Mouse (Mus musculus): ENCODE results near the gene Gfap. TPM values are rescaled to one million over a fixed set of nuclear protein-coding genes. Genes with fewer than 3 reads are reported as not detected.

The Gfap gene
- total and polyA plus RNA-seq, 3 experiments: not detected

GRCm38 (mm10) chr11:102837385-102837784, 63.3 kb downstream of the Gfap start:
- ATAC-seq (ENCODE audit: extremely low read depth, insufficient number of reproducible peaks, low FRiP score, poor library complexity, severe bottlenecking) (no peak), DNase-seq (ENCODE audit: low spot score) (no peak)
- H3K36me3 ChIP-seq (replicated peaks): peaks cover 72% of the 10 kb centered on the region
- H3K4me3 ChIP-seq (ENCODE audit: low read depth, low read length): no peak overlapping the region
- TF ChIP-seq CTCF (IDR thresholded peaks at IDR 0.05; ENCODE audit: low read depth, low read length): no peak
- no peak for TF ChIP-seq GATA2 (IDR thresholded peaks at IDR 0.05; ENCODE audit: borderline replicate concordance, low read depth, low read length)
- no peaks in the 10 kb centered on the region for H3K4me1 ChIP-seq (ENCODE audit: insufficient read depth, low read depth, low read length)
- peaks cover 3% of the 10 kb centered on the region; the same call in 1 of the 2 replicates for H3K27me3 ChIP-seq (ENCODE audit: insufficient read depth, low read length)
- no peaks in the 10 kb centered on the region for H3K9me3 ChIP-seq (replicated peaks)

Other genes starting within 250 kb of the Gfap start
- not detected in 2 replicates for gene Meioc, start 237.2 kb downstream of the Gfap start, total RNA-seq (2014; fragmentation: Nextera tagmentation)
- gene Meioc, start 237.2 kb downstream of the Gfap start, total RNA-seq (2017): 0.05 TPM in 1 of 2 replicates, not detected in the other
- gene Meioc, start 237.2 kb downstream of the Gfap start, polyA plus RNA-seq (2012): not detected in 2 replicates
- gene Ccdc43, start 203.1 kb downstream of the Gfap start, total RNA-seq (2014; fragmentation: Nextera tagmentation): 27.3 and 32.0 TPM in 2 replicates
- gene Ccdc43, start 203.1 kb downstream of the Gfap start, total RNA-seq (2017): 38.7 and 43.6 TPM in 2 replicates
- gene Ccdc43, start 203.1 kb downstream of the Gfap start, polyA plus RNA-seq (2012): 8.4 and 10.5 TPM in 2 replicates
- gene Adam11, start 139.5 kb downstream of the Gfap start, total RNA-seq (2014; fragmentation: Nextera tagmentation): not detected in 2 replicates
- gene Adam11, start 139.5 kb downstream of the Gfap start, total RNA-seq (2017): 0.06 and 0.22 TPM in 2 replicates
- gene Adam11, start 139.5 kb downstream of the Gfap start, polyA plus RNA-seq (2012): not detected in 2 replicates
- gene Gjc1, start 81.2 kb downstream of the Gfap start, total RNA-seq (2014; fragmentation: Nextera tagmentation): not detected in 2 replicates
- gene Gjc1, start 81.2 kb downstream of the Gfap start, total RNA-seq (2017): 0.11 and 0.12 TPM in 2 replicates
- not detected in 2 replicates for gene Gjc1, start 81.2 kb downstream of the Gfap start, polyA plus RNA-seq (2012)
- not detected in 2 replicates for gene Higd1b, start 65.1 kb downstream of the Gfap start, total RNA-seq (2014; fragmentation: Nextera tagmentation)
- gene Higd1b, start 65.1 kb downstream of the Gfap start, total RNA-seq (2017): not detected in 2 replicates
- not detected in 2 replicates for gene Higd1b, start 65.1 kb downstream of the Gfap start, polyA plus RNA-seq (2012)
- gene Eftud2, start 19.9 kb downstream of the Gfap start, total RNA-seq (2014; fragmentation: Nextera tagmentation): 109 and 134 TPM in 2 replicates
- 171 and 175 TPM in 2 replicates for gene Eftud2, start 19.9 kb downstream of the Gfap start, total RNA-seq (2017)
- 257 and 335 TPM in 2 replicates for gene Eftud2, start 19.9 kb downstream of the Gfap start, polyA plus RNA-seq (2012)
- 0.87 TPM in 1 of 2 replicates, not detected in the other for gene Ccdc103, start 19.7 kb downstream of the Gfap start, total RNA-seq (2014; fragmentation: Nextera tagmentation)
- 0.23 and 0.87 TPM in 2 replicates for gene Ccdc103, start 19.7 kb downstream of the Gfap start, total RNA-seq (2017)
- gene Ccdc103, start 19.7 kb downstream of the Gfap start, polyA plus RNA-seq (2012): 0.09 TPM in 1 of 2 replicates, not detected in the other
- gene Fam187a, start 15.7 kb downstream of the Gfap start, total RNA-seq (2014; fragmentation: Nextera tagmentation): not detected in 2 replicates
- 0.16 TPM in 1 of 2 replicates, not detected in the other for gene Fam187a, start 15.7 kb downstream of the Gfap start, total RNA-seq (2017)
- not detected in 2 replicates for gene Fam187a, start 15.7 kb downstream of the Gfap start, polyA plus RNA-seq (2012)
- gene Kif18b, start 24.2 kb upstream of the Gfap start, total RNA-seq (2014; fragmentation: Nextera tagmentation): 58.4 and 76.2 TPM in 2 replicates
- gene Kif18b, start 24.2 kb upstream of the Gfap start, total RNA-seq (2017): 25.5 and 28.1 TPM in 2 replicates
- gene Kif18b, start 24.2 kb upstream of the Gfap start, polyA plus RNA-seq (2012): 35.3 and 42.6 TPM in 2 replicates
- gene C1ql1, start 45.8 kb upstream of the Gfap start, total RNA-seq (2014; fragmentation: Nextera tagmentation): not detected in 2 replicates
- not detected in 2 replicates for gene C1ql1, start 45.8 kb upstream of the Gfap start, total RNA-seq (2017)
- gene C1ql1, start 45.8 kb upstream of the Gfap start, polyA plus RNA-seq (2012): not detected in 2 replicates
- 54.2 and 83.8 TPM in 2 replicates for gene Nmt1, start 127.3 kb upstream of the Gfap start, total RNA-seq (2014; fragmentation: Nextera tagmentation)
- gene Nmt1, start 127.3 kb upstream of the Gfap start, total RNA-seq (2017): 40.0 and 51.2 TPM in 2 replicates
- 5.9 and 9.2 TPM in 2 replicates for gene Nmt1, start 127.3 kb upstream of the Gfap start, polyA plus RNA-seq (2012)
- gene Dcakd, start 127.4 kb upstream of the Gfap start, total RNA-seq (2014; fragmentation: Nextera tagmentation): 87.1 and 95.3 TPM in 2 replicates
- gene Dcakd, start 127.4 kb upstream of the Gfap start, total RNA-seq (2017): 31.1 and 36.4 TPM in 2 replicates
- 191 and 199 TPM in 2 replicates for gene Dcakd, start 127.4 kb upstream of the Gfap start, polyA plus RNA-seq (2012)
- not detected in 2 replicates for gene Plcd3, start 200.7 kb upstream of the Gfap start, total RNA-seq (2014; fragmentation: Nextera tagmentation)
- 0.06 and 0.11 TPM in 2 replicates for gene Plcd3, start 200.7 kb upstream of the Gfap start, total RNA-seq (2017)
- gene Plcd3, start 200.7 kb upstream of the Gfap start, polyA plus RNA-seq (2012): not detected in 2 replicates
- 16.9 and 32.7 TPM in 2 replicates for gene Acbd4, start 200.8 kb upstream of the Gfap start, total RNA-seq (2014; fragmentation: Nextera tagmentation)
- gene Acbd4, start 200.8 kb upstream of the Gfap start, total RNA-seq (2017): 11.9 and 19.2 TPM in 2 replicates
- gene Acbd4, start 200.8 kb upstream of the Gfap start, polyA plus RNA-seq (2012): 22.1 and 23.2 TPM in 2 replicates
- gene Hexim1, start 215.3 kb upstream of the Gfap start, total RNA-seq (2014; fragmentation: Nextera tagmentation): 13.2 and 16.6 TPM in 2 replicates
- 36.7 and 39.4 TPM in 2 replicates for gene Hexim1, start 215.3 kb upstream of the Gfap start, total RNA-seq (2017)
- gene Hexim1, start 215.3 kb upstream of the Gfap start, polyA plus RNA-seq (2012): 21.2 and 25.7 TPM in 2 replicates
- 6.1 and 12.7 TPM in 2 replicates for gene Hexim2, start 231.5 kb upstream of the Gfap start, total RNA-seq (2014; fragmentation: Nextera tagmentation)
- 8.6 and 9.0 TPM in 2 replicates for gene Hexim2, start 231.5 kb upstream of the Gfap start, total RNA-seq (2017)
- 11.7 and 13.7 TPM in 2 replicates for gene Hexim2, start 231.5 kb upstream of the Gfap start, polyA plus RNA-seq (2012)